In genomic region chr3:85024817-85025705, GRCm38 (mm10) we compare ENCODE assay signal across 10 mouse cellular contexts.
DNase-seq lines count a peak whose midpoint lies in the region; ATAC-seq and TF ChIP-seq lines count a peak whose summit lies in the region.
"Had no signal": no experiment of that assay in that cellular context is flagged by ENCODE, and none has a peak within 500 bp of the region (broad histone marks: within the 10 kb centered on the region; RNA-seq: fewer than 3 reads in every experiment).

No protein-coding gene starts in this region.

- ATAC-seq in forebrain, embryonic 15.5 days (replicated peaks): 0 out of 2 replicates have a peak, but pooled peaks have one; percentile 46
- no peak for ATAC-seq in forebrain, postnatal 0 days
- ATAC-seq in kidney, embryonic 15.5 days (replicated peaks; ENCODE audit: low FRiP score): peak; percentile 37; the same call in 1 of the 2 replicates

- H3K4me2 ChIP-seq in forebrain, embryonic 15.5 days (replicated peaks): no peak overlapping the region
- no peak overlapping the region for H3K4me2 ChIP-seq in forebrain, postnatal 0 days (ENCODE audit: low read depth)
- no peak overlapping the region for H3K4me2 ChIP-seq in kidney, embryonic 15.5 days

- H3K4me1 ChIP-seq in forebrain, embryonic 15.5 days: peaks cover 11% of the 10 kb centered on the region
- H3K4me1 ChIP-seq in forebrain, postnatal 0 days (ENCODE audit: insufficient read depth): no peaks in the 10 kb centered on the region
- H3K4me1 ChIP-seq in kidney, embryonic 15.5 days: peaks cover 15% of the 10 kb centered on the region

- TF ChIP-seq CTCF in forebrain, postnatal 0 days (IDR thresholded peaks at IDR 0.05; ENCODE audit: low read depth): no peak

- no peaks in the 10 kb centered on the region for H3K9me3 ChIP-seq in forebrain, embryonic 15.5 days
- H3K9me3 ChIP-seq in forebrain, postnatal 0 days (ENCODE audit: low read length): no peaks in the 10 kb centered on the region
- H3K9me3 ChIP-seq in kidney, embryonic 15.5 days (replicated peaks): no peaks in the 10 kb centered on the region

- H3K36me3 ChIP-seq in forebrain, embryonic 15.5 days: no peaks in the 10 kb centered on the region
- no peaks in the 10 kb centered on the region for H3K36me3 ChIP-seq in forebrain, postnatal 0 days (ENCODE audit: insufficient read depth)
- no peaks in the 10 kb centered on the region for H3K36me3 ChIP-seq in kidney, embryonic 15.5 days

- WGBS in forebrain, embryonic 15.5 days: 26% methylated on average over 6 of the region's 6 CpGs
- WGBS in forebrain, postnatal 0 days: 20% methylated on average over 6 of the region's 6 CpGs
- WGBS in kidney, embryonic 15.5 days: 33% methylated on average over 6 of the region's 6 CpGs

- H3K27me3 ChIP-seq in forebrain, embryonic 15.5 days: no peaks in the 10 kb centered on the region
- H3K27me3 ChIP-seq in forebrain, postnatal 0 days (ENCODE audit: insufficient read depth, low read length): no peaks in the 10 kb centered on the region
- H3K27me3 ChIP-seq in kidney, embryonic 15.5 days: no peaks in the 10 kb centered on the region

- H3K27ac ChIP-seq in forebrain, embryonic 15.5 days (replicated peaks): no peak overlapping the region
- no peak overlapping the region for H3K27ac ChIP-seq in forebrain, postnatal 0 days (ENCODE audit: low read depth, low read length)
- 0 out of 2 replicates have a peak overlapping the region, but pooled peaks have one; percentile 51 for H3K27ac ChIP-seq in kidney, embryonic 15.5 days

- no peak overlapping the region for H3K9ac ChIP-seq in forebrain, embryonic 15.5 days (replicated peaks)
- H3K9ac ChIP-seq in forebrain, postnatal 0 days: no peak overlapping the region
- no peak overlapping the region for H3K9ac ChIP-seq in kidney, embryonic 15.5 days

- intact Hi-C loops in left cerebral cortex, postnatal 36 days (cut with DNase I): loop anchor here (5.0 to 10.0 kb wide), 5 partner anchors 38 to 352 kb away; no protein-coding TSS in a partner anchor

- no peak for DNase-seq in forebrain, postnatal 0 days
- DNase-seq in 3T3-L1 (ENCODE audit: low read depth, low spot score): peak; percentile 12
- DNase-seq in left cerebral cortex, postnatal 36 days (ENCODE audit: low spot score in 2 of 2): peak; percentile 73 to 81
- no peak for DNase-seq in urinary bladder, postnatal 25 days (ENCODE audit: low spot score)
- no peak for DNase-seq in thymus, postnatal 10 days (ENCODE audit: low spot score in 2 of 2)
- no peak for DNase-seq in spleen, postnatal 4 days (ENCODE audit: low spot score in 2 of 2)
- DNase-seq: gastrocnemius, postnatal 36 days; spleen, adult 18-20 months had no signal

- H3K4me3 ChIP-seq in forebrain, embryonic 15.5 days: no peak overlapping the region
- no peak overlapping the region for H3K4me3 ChIP-seq in forebrain, postnatal 0 days (ENCODE audit: low read depth, low read length)
- H3K4me3 ChIP-seq in kidney, embryonic 15.5 days (replicated peaks): no peak overlapping the region

Comparison
In these comparisons a context has a peak if more than half of its experiments do, and no peak if none do; other contexts are left out.
1. DNase-seq: peak in 3T3-L1 (single experiment) and left cerebral cortex, postnatal 36 days (2 of 2); none in forebrain, postnatal 0 days (single experiment), urinary bladder, postnatal 25 days (single experiment), thymus, postnatal 10 days (0 of 2) and spleen, postnatal 4 days (0 of 2).